Mouse (Mus musculus): ENCODE data around the gene Zfp90.
"Not testable (repeated sequence)": the region's sequence is repeated elsewhere in the genome, so short reads cannot be mapped to it uniquely, and the experiment has no call there.

The Zfp90 gene

GRCm38 (mm10) chr8:106415182-106415971, at the start of gene Zfp90:
Zfp90 (plus strand) TSS chr8:106415327.
- DNase-seq (ENCODE audit: low read depth): peak; percentile 88

GRCm38 (mm10) chr8:106368501-106368900, 46.6 kb upstream of the Zfp90 start:
- peak; percentile 3 for DNase-seq (ENCODE audit: low read depth)

GRCm38 (mm10) chr8:106369069-106369468, 46.1 kb upstream of the Zfp90 start:
- DNase-seq (ENCODE audit: low read depth): no peak

GRCm38 (mm10) chr8:106375957-106376356, 39.2 kb upstream of the Zfp90 start:
- no peak for DNase-seq (ENCODE audit: low read depth)

GRCm38 (mm10) chr8:106376862-106377261, 38.3 kb upstream of the Zfp90 start:
- no peak for DNase-seq (ENCODE audit: low read depth)

GRCm38 (mm10) chr8:106378501-106379048, 36.6 kb upstream of the Zfp90 start:
- DNase-seq (ENCODE audit: low read depth): no peak

GRCm38 (mm10) chr8:106379357-106379756, 35.8 kb upstream of the Zfp90 start:
- peak; percentile 5 for DNase-seq (ENCODE audit: low read depth)

- no peak for DNase-seq (ENCODE audit: low read depth)
These were observed 34.1 kb upstream of the Zfp90 start for GRCm38 (mm10) chr8:106381026-106381425.

GRCm38 (mm10) chr8:106387801-106388415, 27.2 kb upstream of the Zfp90 start:
- DNase-seq (ENCODE audit: low read depth): no peak

- no peak for DNase-seq (ENCODE audit: low read depth)
These were observed 20.6 kb upstream of the Zfp90 start for GRCm38 (mm10) chr8:106394493-106394892.

- DNase-seq (ENCODE audit: low read depth): no peak
These were observed 15.4 kb upstream of the Zfp90 start for GRCm38 (mm10) chr8:106399694-106400093.

- no peak for DNase-seq (ENCODE audit: low read depth)
These were observed 14.9 kb upstream of the Zfp90 start for GRCm38 (mm10) chr8:106400181-106400580.

GRCm38 (mm10) chr8:106403246-106403933, 11.7 kb upstream of the Zfp90 start:
- no peak for DNase-seq (ENCODE audit: low read depth)

GRCm38 (mm10) chr8:106404825-106405224, 10.3 kb upstream of the Zfp90 start:
- no peak for DNase-seq (ENCODE audit: low read depth)

- no peak for DNase-seq (ENCODE audit: low read depth)
These were observed 9.3 kb upstream of the Zfp90 start for GRCm38 (mm10) chr8:106405810-106406209.

GRCm38 (mm10) chr8:106410055-106410454, 5.1 kb upstream of the Zfp90 start:
- DNase-seq (ENCODE audit: low read depth): no peak

GRCm38 (mm10) chr8:106410564-106410963, 4.6 kb upstream of the Zfp90 start:
- DNase-seq (ENCODE audit: low read depth): no peak

GRCm38 (mm10) chr8:106411783-106412451, 3.2 kb upstream of the Zfp90 start:
- DNase-seq (ENCODE audit: low read depth): peak; percentile 76

GRCm38 (mm10) chr8:106417692-106418091, 2.6 kb downstream of the Zfp90 start:
- DNase-seq (ENCODE audit: low read depth): no peak

- no peak for DNase-seq (ENCODE audit: low read depth)
These were observed 16.0 kb downstream of the Zfp90 start for GRCm38 (mm10) chr8:106431088-106431487.

GRCm38 (mm10) chr8:106431952-106432351, 16.8 kb downstream of the Zfp90 start:
- DNase-seq (ENCODE audit: low read depth): not testable (repeated sequence)

GRCm38 (mm10) chr8:106432954-106433570, 17.9 kb downstream of the Zfp90 start:
- peak; percentile 77 for DNase-seq (ENCODE audit: low read depth)

Data from naive thymus-derived CD4-positive, alpha-beta T cell, adult 2 months (primary cell).